In the genomic region with DNA sequence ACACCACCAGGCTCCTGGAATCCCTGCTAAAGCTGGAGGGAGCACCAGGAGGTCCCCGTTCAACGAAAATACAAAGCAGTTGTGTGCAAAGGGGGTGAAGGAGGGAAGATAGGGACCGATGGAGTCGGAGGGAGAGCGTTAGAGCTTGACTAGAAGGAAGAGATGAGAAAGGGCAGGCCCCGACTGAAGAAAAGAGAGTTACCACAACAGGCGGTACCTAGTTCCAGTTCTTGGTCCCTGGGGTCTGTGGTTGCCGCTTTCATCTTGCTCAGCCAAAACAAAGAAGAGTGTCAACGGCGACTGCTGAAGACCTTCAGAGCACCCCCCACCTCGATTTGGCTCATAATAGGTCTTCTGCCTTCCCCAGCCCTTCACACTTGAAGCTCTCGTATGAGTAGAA, we compare ENCODE assay signal across 8 mouse cellular contexts. TPM values are rescaled to one million over a fixed set of nuclear protein-coding genes. Genes with fewer than 3 reads are reported as not detected.
DNase-seq lines count a peak whose midpoint lies in the region; ATAC-seq and TF ChIP-seq lines count a peak whose summit lies in the region.

No protein-coding gene starts in this region.

- no peak for ATAC-seq in kidney, embryonic 16.5 days (ENCODE audit: low FRiP score, low TSS enrichment)
- peak; percentile 36; the same call in 1 of the 2 replicates for ATAC-seq in hindbrain, embryonic 13.5 days (ENCODE audit: low FRiP score)
- no peak for ATAC-seq in midbrain, embryonic 12.5 days (ENCODE audit: low FRiP score, low read depth)

- TF ChIP-seq POLR2A in bone marrow macrophage, adult 2 months (IDR thresholded peaks at IDR 0.05; ENCODE audit: borderline replicate concordance, low read depth, low read length), result no peak

- peaks cover 12% of the 10 kb centered on the region for H3K4me1 ChIP-seq in kidney, embryonic 16.5 days (ENCODE audit: insufficient read depth, low read length)
- H3K4me1 ChIP-seq in bone marrow macrophage, adult 2 months (ENCODE audit: control insufficient read depth, insufficient read depth, low read length), result peaks cover 15% of the 10 kb centered on the region
- peaks cover 31% of the 10 kb centered on the region for H3K4me1 ChIP-seq in hindbrain, embryonic 13.5 days (replicated peaks)
- H3K4me1 ChIP-seq in midbrain, embryonic 12.5 days, result peaks cover 14% of the 10 kb centered on the region

- H3K4me2 ChIP-seq in kidney, embryonic 16.5 days (replicated peaks; ENCODE audit: low read depth, low read length), result peak overlapping the region; percentile 87
- peak overlapping the region; percentile 87 for H3K4me2 ChIP-seq in hindbrain, embryonic 13.5 days
- peak overlapping the region; percentile 84 for H3K4me2 ChIP-seq in midbrain, embryonic 12.5 days (replicated peaks)

- WGBS in kidney, embryonic 16.5 days, result 2% methylated on average over 12 of the region's 12 CpGs
- WGBS in hindbrain, embryonic 13.5 days, result under 1% methylated on average over 12 of the region's 12 CpGs
- WGBS in midbrain, embryonic 12.5 days, result 3% methylated on average over 12 of the region's 12 CpGs

- peak overlapping the region; percentile 88 for H3K9ac ChIP-seq in kidney, embryonic 16.5 days (replicated peaks; ENCODE audit: low read length)
- H3K9ac ChIP-seq in hindbrain, embryonic 13.5 days, result peak overlapping the region; percentile 89
- peak overlapping the region; percentile 79 for H3K9ac ChIP-seq in midbrain, embryonic 12.5 days (replicated peaks)

- DNase-seq in kidney, postnatal 25 days, result no peak
- no peak for DNase-seq in thymus, postnatal 10 days (ENCODE audit: low spot score in 2 of 2)
- DNase-seq in kidney, postnatal 10 days, result no peak
- DNase-seq in ovary, postnatal 10 days (ENCODE audit: low spot score), result no peak

- no peaks in the 10 kb centered on the region for H3K27me3 ChIP-seq in kidney, embryonic 16.5 days (ENCODE audit: insufficient read depth, low read length)
- no peaks in the 10 kb centered on the region for H3K27me3 ChIP-seq in hindbrain, embryonic 13.5 days
- no peaks in the 10 kb centered on the region for H3K27me3 ChIP-seq in midbrain, embryonic 12.5 days

- no peak for TF ChIP-seq CTCF in bone marrow macrophage, adult 2 months (IDR thresholded peaks at IDR 0.05; ENCODE audit: low read depth, low read length)

- H3K9me3 ChIP-seq in kidney, embryonic 16.5 days (ENCODE audit: low read length), result no peaks in the 10 kb centered on the region
- no peaks in the 10 kb centered on the region for H3K9me3 ChIP-seq in hindbrain, embryonic 13.5 days
- no peaks in the 10 kb centered on the region for H3K9me3 ChIP-seq in midbrain, embryonic 12.5 days

- H3K27ac ChIP-seq in kidney, embryonic 16.5 days (ENCODE audit: low read length), result peak overlapping the region; percentile 93
- peak overlapping the region; percentile 55 for H3K27ac ChIP-seq in bone marrow macrophage, adult 2 months (ENCODE audit: insufficient read depth, low read depth, low read length)
- peak overlapping the region; percentile 96 for H3K27ac ChIP-seq in hindbrain, embryonic 13.5 days
- peak overlapping the region; percentile 93 for H3K27ac ChIP-seq in midbrain, embryonic 12.5 days (replicated peaks)

- peak overlapping the region; percentile 73 for H3K4me3 ChIP-seq in kidney, embryonic 16.5 days (ENCODE audit: low read length)
- peak overlapping the region; percentile 80 for H3K4me3 ChIP-seq in bone marrow macrophage, adult 2 months (ENCODE audit: insufficient read depth, low read length)
- H3K4me3 ChIP-seq in hindbrain, embryonic 13.5 days, result peak overlapping the region; percentile 94
- H3K4me3 ChIP-seq in midbrain, embryonic 12.5 days, result peak overlapping the region; percentile 78

- H3K36me3 ChIP-seq in kidney, embryonic 16.5 days (ENCODE audit: insufficient read depth, low read length), result no peaks in the 10 kb centered on the region
- no peaks in the 10 kb centered on the region for H3K36me3 ChIP-seq in hindbrain, embryonic 13.5 days
- no peaks in the 10 kb centered on the region for H3K36me3 ChIP-seq in midbrain, embryonic 12.5 days

RNA-seq across cellular contexts. Expression of gene Cbll1, which starts 0.8 kb away (rescaled TPM):
- polyA plus RNA-seq in kidney, embryonic 16.5 days (2015; fragmentation: Nextera tagmentation; extraction: Ambion mirVana), result 11.9 and 16.5 TPM in 2 replicates
- polyA plus RNA-seq in bone marrow macrophage, adult 2 months (2012; ENCODE audit: insufficient read depth, insufficient read length, missing spikeins), result 20.7 and 24.7 TPM in 2 replicates
- 18.3 and 18.9 TPM in 2 replicates for polyA plus RNA-seq in hindbrain, embryonic 13.5 days (2015; fragmentation: Nextera tagmentation; extraction: Ambion mirVana)
- polyA plus RNA-seq in midbrain, embryonic 12.5 days (2016; fragmentation: Nextera tagmentation; extraction: Ambion mirVana), result 17.1 and 17.7 TPM in 2 replicates

RNA-seq across cellular contexts. Expression of gene Slc26a4, which starts 59.6 kb away (rescaled TPM):
- polyA plus RNA-seq in kidney, embryonic 16.5 days (2015; fragmentation: Nextera tagmentation; extraction: Ambion mirVana), result 1.6 and 1.9 TPM in 2 replicates
- polyA plus RNA-seq in bone marrow macrophage, adult 2 months (2012; ENCODE audit: insufficient read depth, insufficient read length, missing spikeins), result not detected in 2 replicates
- polyA plus RNA-seq in hindbrain, embryonic 13.5 days (2015; fragmentation: Nextera tagmentation; extraction: Ambion mirVana), result 0.08 and 0.10 TPM in 2 replicates
- polyA plus RNA-seq in midbrain, embryonic 12.5 days (2016; fragmentation: Nextera tagmentation; extraction: Ambion mirVana), result not detected in 2 replicates
